Mouse (Mus musculus) liver, embryonic 15.5 days (tissue): ENCODE measurements around the gene Aig1. TPM values are rescaled to one million over a fixed set of nuclear protein-coding genes. Genes with fewer than 3 reads are reported as not detected.

ENCODE experiments used
- ATAC-seq: fragments of 200-750 bp; cut with Nextera tagmentation; 2 replicates; pipeline ENCODE4 v1.8.0; 2017; ENCODE audit warnings: moderate number of reproducible peaks, mild to moderate bottlenecking, moderate library complexity; ENCODE audit not compliant: insufficient read depth
- H3K27ac ChIP-seq: fragments of 300-500 bp; sonication (generic); replicated peaks from 2 replicates; pipeline ENCODE4 v1.5.1; 2015; ENCODE audit warnings: mild to moderate bottlenecking, inconsistent platforms
- H3K27me3 ChIP-seq: fragments of 300-500 bp; sonication (generic); 2 replicates; pipeline ENCODE4 v1.6.1; 2015; ENCODE audit warnings: mild to moderate bottlenecking, inconsistent platforms
- H3K36me3 ChIP-seq: fragments of 300-500 bp; sonication (generic); replicated peaks from 2 replicates; pipeline ENCODE4 v1.6.1; 2015; ENCODE audit warnings: moderate library complexity, mild to moderate bottlenecking, inconsistent platforms
- H3K4me1 ChIP-seq: fragments of 300-500 bp; sonication (generic); replicated peaks from 2 replicates; pipeline ENCODE4 v1.6.1; 2015; ENCODE audit warnings: inconsistent platforms
- H3K4me2 ChIP-seq: fragments of 300-500 bp; sonication (generic); 2 replicates; pipeline ENCODE4 v1.6.1; 2015; ENCODE audit warnings: moderate library complexity, mild to moderate bottlenecking, inconsistent platforms
- H3K4me3 ChIP-seq: fragments of 300-500 bp; sonication (generic); replicated peaks from 2 replicates; pipeline ENCODE4 v1.5.1; 2015; ENCODE audit warnings: mild to moderate bottlenecking, inconsistent platforms
- H3K9ac ChIP-seq: fragments of 300-500 bp; sonication (generic); 2 replicates; pipeline ENCODE4 v1.6.1; 2015; ENCODE audit warnings: moderate library complexity, mild to moderate bottlenecking, inconsistent platforms
- H3K9me3 ChIP-seq: fragments of 300-500 bp; sonication (generic); replicated peaks from 2 replicates; pipeline ENCODE4 v1.6.1; 2016; ENCODE audit warnings: inconsistent platforms
- WGBS: fragments of 180-500 bp; shearing (Covaris S2); methylation state at CpG from one replicate; pipeline ENCODE4 v1.1.7; 2015; ENCODE audit warnings: mixed read lengths; ENCODE audit not compliant: insufficient replicate concordance; 5-methylcytosine and 5-hydroxymethylcytosine counted together
- polyA plus RNA-seq: library from polyadenylated mRNA; unstranded; fragments of >200 nt; fragmentation: Nextera tagmentation; extraction: Ambion mirVana; gene quantifications from 2 replicates; pipeline ENCODE4 v1.2.1, GENCODE M21; 2015

Aig1 gene
- polyA plus RNA-seq, 1 experiment from 2014 or later, result 14.5 TPM

DNA sequence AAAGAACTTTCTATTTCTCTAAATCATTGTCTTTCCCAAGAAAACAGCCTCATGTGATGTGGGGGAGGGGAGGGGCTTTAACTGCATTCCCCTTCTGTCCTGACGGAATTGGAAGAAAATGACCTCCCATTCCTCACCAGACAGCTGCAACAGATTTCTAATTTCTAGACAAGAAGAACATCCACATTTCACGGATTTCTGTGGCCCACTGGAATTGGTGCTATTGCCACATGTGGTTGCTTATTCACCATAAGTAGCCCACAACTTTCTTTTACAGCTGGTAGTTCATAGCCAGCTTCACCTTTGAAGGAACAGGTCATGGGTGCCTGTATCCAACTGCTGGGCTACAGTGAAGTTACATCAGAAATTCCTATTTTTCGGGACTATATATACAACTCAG lies 93.9 kb downstream of the Aig1 start:
- Histone ChIP-seq H3K4me3 (no peak overlapping the region), H3K9me3 (no peaks in the 10 kb centered on the region), H3K27me3 (no peaks in the 10 kb centered on the region), H3K4me1 (no peaks in the 10 kb centered on the region), H3K27ac (no peak overlapping the region), H3K36me3 (no peaks in the 10 kb centered on the region), H3K4me2 (no peak overlapping the region), H3K9ac (no peak overlapping the region)
- 63% methylated on average over 3 of the region's 3 CpGs for WGBS
- ATAC-seq, result no peak

DNA sequence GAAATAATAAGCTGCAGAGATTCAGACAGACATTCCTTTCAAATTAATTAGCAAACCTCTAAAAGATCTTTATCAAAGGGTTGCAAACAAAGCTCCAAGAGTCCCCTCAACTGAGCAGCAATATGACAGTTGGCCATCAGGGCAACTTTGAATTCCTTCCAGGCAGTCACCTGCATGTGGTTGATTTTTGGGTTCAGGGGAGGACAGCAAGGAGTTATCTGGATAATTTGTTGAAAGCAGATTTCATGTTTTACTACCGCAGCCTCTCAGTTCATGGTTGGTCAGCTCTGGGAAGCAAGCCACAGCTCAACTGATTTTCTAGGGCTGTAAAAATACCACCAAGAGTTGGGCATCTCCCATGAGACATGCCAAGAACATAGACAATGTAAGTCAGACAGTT lies 98.1 kb downstream of the Aig1 start:
- 76% methylated on average over 1 of the region's 1 CpGs for WGBS
- no peaks in the 10 kb centered on the region for H3K36me3 ChIP-seq
- no peak overlapping the region for H3K9ac ChIP-seq
- no peaks in the 10 kb centered on the region for H3K4me1 ChIP-seq
- H3K4me3 ChIP-seq, result no peak overlapping the region
- no peaks in the 10 kb centered on the region for H3K9me3 ChIP-seq
- no peak overlapping the region for H3K4me2 ChIP-seq
- no peak for ATAC-seq
- H3K27ac ChIP-seq, result no peak overlapping the region
- no peaks in the 10 kb centered on the region for H3K27me3 ChIP-seq

DNA sequence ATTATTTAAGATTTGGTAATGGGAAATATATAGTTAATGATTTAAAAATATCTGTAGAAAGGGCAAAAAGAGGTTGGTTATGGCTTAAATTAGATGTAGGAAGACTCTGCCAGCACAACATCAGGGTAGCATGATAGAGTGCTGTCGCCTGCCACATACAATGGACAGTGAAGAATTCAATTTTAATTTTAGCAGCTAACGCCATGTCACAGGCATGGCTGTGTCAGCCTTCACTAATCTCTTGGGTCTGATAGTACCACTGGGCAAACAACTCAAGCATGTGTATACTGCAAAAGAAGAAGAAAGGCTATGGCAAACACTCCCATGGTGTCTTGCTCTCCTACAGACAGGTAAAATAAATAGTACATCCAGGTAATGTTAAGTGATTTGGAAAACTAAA lies 99.0 kb downstream of the Aig1 start:
- Histone ChIP-seq H3K36me3 (no peaks in the 10 kb centered on the region), H3K27me3 (no peaks in the 10 kb centered on the region), H3K4me3 (no peak overlapping the region), H3K9me3 (no peaks in the 10 kb centered on the region), H3K9ac (no peak overlapping the region), H3K27ac (no peak overlapping the region), H3K4me1 (no peaks in the 10 kb centered on the region), H3K4me2 (no peak overlapping the region)
- WGBS, result 72% methylated on average over 2 of the region's 2 CpGs
- ATAC-seq, result no peak

DNA sequence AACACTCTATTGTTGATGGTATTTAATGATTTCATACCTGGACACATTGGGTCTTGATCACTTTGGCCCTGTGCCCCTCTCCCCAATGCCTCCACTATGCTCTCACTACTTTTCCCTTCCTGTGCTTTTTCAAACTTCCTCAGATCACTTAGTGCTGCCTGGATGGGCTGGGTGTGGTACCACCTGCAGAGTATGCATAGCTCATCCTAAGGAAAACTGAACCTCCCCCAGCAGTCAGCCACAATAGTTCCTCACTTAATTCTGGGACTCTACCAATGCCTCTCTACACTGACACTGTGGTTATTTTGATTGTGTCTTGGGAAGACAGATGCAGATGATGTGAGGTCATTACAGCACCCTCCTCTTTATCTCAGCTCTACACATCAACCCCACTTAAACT lies 99.9 kb downstream of the Aig1 start:
- no peaks in the 10 kb centered on the region for H3K4me1 ChIP-seq
- no peaks in the 10 kb centered on the region for H3K36me3 ChIP-seq
- H3K4me2 ChIP-seq, result no peak overlapping the region
- no peaks in the 10 kb centered on the region for H3K9me3 ChIP-seq
- no peak overlapping the region for H3K4me3 ChIP-seq
- H3K27ac ChIP-seq, result no peak overlapping the region
- H3K27me3 ChIP-seq, result no peaks in the 10 kb centered on the region
- no peak for ATAC-seq
- H3K9ac ChIP-seq, result no peak overlapping the region

DNA sequence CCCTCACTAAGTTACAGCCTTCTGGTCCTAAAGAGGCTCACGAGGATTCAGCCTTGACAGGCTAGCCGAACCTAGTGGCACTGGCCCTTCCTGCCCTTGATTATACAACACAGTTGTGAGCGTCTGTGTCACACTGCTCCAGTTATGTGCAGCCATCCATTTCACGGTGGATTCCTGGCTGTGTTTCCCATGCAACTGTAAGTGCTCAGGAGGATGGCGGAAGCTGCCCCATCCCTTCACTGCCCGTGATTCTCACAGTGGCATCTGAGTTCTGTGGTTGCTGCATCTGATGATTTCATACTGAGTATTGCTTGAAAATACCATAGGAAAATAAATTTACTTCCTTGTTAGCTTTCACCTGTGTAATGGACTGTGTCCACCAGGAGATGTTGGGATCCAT lies 101.7 kb downstream of the Aig1 start:
- no peak overlapping the region for H3K4me3 ChIP-seq
- no peak overlapping the region for H3K27ac ChIP-seq
- H3K36me3 ChIP-seq, result no peaks in the 10 kb centered on the region
- H3K9ac ChIP-seq, result no peak overlapping the region
- no peaks in the 10 kb centered on the region for H3K27me3 ChIP-seq
- no peaks in the 10 kb centered on the region for H3K9me3 ChIP-seq
- ATAC-seq, result no peak
- H3K4me2 ChIP-seq, result no peak overlapping the region
- 79% methylated on average over 6 of the region's 6 CpGs for WGBS
- no peaks in the 10 kb centered on the region for H3K4me1 ChIP-seq

DNA sequence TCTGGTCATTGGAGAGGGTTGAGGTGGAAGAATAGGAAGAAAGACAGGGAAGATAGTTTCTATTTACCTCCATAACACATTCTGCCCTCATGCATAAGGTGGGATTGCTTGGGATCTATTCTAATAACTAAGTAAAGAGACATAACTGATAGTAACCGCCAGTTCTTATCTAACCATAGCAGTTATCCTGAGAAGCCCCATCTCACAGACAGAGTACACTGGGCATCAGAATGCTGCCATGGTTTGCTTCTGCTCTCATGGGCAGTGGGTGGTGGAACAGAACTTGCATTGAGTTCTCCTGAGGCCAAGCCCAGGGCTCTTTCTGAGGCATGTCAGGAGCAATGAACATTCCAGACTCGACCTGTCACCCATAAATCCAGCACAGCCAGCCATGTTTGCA lies 105.6 kb downstream of the Aig1 start:
- Histone ChIP-seq H3K36me3 (no peaks in the 10 kb centered on the region), H3K27ac (no peak overlapping the region), H3K9ac (no peak overlapping the region), H3K4me2 (no peak overlapping the region), H3K9me3 (no peaks in the 10 kb centered on the region), H3K27me3 (no peaks in the 10 kb centered on the region), H3K4me1 (no peaks in the 10 kb centered on the region), H3K4me3 (no peak overlapping the region)
- peak; percentile 34; the same call in 1 of the 2 replicates for ATAC-seq
- WGBS, result 36% methylated on average over 2 of the region's 2 CpGs

DNA sequence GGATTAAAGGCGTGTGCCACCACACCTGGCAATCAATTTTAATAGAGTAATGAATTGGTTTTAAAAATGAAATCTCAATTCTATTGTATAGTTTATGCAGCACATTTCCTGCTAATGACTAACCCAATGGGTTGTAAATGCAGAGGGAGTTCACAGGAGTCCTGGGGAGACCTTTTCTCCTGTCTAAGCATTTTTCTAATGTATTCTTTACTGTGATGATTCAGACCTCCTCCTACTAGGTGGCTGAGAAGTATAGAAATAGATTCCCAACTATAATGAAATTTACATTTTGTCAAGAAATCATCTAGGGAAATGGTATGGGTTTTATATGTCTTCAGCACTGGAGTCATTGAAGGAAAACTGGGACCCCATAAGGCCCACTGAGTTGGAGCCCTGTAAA lies 114.1 kb downstream of the Aig1 start:
- H3K4me1 ChIP-seq, result no peaks in the 10 kb centered on the region
- no peak overlapping the region for H3K4me3 ChIP-seq
- no peaks in the 10 kb centered on the region for H3K36me3 ChIP-seq
- no peak overlapping the region for H3K4me2 ChIP-seq
- no peaks in the 10 kb centered on the region for H3K9me3 ChIP-seq
- H3K27me3 ChIP-seq, result no peaks in the 10 kb centered on the region
- no peak for ATAC-seq
- WGBS, result 74% methylated on average over 1 of the region's 1 CpGs
- H3K27ac ChIP-seq, result no peak overlapping the region
- H3K9ac ChIP-seq, result no peak overlapping the region

DNA sequence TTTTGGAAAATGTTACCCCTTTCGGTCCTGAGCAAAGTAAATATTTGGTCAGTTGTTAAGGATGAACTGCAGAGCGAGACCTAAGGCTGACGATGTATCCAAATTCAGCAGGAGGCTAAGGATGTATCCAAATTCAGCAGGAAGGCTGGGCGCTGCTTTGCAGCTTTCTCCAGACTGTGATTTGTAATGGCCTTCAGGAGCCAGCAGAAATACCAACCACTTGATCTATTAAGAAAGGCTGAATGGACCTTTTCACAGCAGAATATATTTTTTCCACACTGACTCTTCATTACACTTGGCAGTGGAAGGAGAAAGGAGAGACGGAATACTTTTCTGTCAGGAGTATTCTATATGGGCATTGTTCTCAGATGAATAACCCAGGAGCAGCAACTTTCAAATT lies 115.0 kb downstream of the Aig1 start:
- no peaks in the 10 kb centered on the region for H3K4me1 ChIP-seq
- H3K4me3 ChIP-seq, result no peak overlapping the region
- no peak overlapping the region for H3K4me2 ChIP-seq
- WGBS, result 65% methylated on average over 5 of the region's 5 CpGs
- H3K9ac ChIP-seq, result no peak overlapping the region
- no peak for ATAC-seq
- H3K27me3 ChIP-seq, result no peaks in the 10 kb centered on the region
- no peaks in the 10 kb centered on the region for H3K9me3 ChIP-seq
- no peaks in the 10 kb centered on the region for H3K36me3 ChIP-seq
- H3K27ac ChIP-seq, result no peak overlapping the region

DNA sequence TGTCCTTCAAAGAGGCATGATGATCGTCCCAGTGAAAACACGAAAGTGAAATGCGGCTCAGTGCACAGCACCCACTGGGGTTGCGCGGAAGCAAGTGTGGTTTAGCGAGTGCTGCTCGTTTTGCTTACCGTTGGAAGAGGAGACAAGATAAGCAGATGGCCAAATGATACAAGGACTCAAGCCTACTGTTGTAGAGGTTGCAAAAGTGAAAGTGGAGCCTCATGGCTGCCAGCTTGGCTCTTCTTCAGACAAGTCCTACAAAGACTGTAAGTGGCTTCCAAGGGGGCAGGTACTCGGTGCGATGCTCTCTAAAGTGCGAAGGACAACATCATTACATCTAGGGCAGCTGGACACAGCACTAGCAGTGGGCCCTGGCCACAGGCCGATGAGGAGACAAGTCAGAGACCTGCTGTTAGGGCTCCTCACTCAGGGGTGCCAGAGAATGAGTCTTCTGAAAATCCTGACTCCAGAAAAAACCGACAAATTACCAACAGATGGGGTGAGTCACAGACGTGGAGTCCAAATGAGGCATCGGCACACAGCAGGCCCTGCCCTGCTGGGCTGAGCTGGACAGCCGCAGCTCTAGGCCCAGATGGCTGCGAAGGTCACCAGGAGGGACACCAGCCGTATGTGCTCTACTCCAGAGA lies 129.2 kb downstream of the Aig1 start:
- Histone ChIP-seq H3K4me3 (no peak overlapping the region), H3K9me3 (no peaks in the 10 kb centered on the region), H3K4me1 (no peaks in the 10 kb centered on the region), H3K4me2 (no peak overlapping the region), H3K9ac (no peak overlapping the region), H3K36me3 (no peaks in the 10 kb centered on the region), H3K27ac (no peak overlapping the region), H3K27me3 (no peaks in the 10 kb centered on the region)
- ATAC-seq, result no peak
- 74% methylated on average over 18 of the region's 18 CpGs for WGBS

DNA sequence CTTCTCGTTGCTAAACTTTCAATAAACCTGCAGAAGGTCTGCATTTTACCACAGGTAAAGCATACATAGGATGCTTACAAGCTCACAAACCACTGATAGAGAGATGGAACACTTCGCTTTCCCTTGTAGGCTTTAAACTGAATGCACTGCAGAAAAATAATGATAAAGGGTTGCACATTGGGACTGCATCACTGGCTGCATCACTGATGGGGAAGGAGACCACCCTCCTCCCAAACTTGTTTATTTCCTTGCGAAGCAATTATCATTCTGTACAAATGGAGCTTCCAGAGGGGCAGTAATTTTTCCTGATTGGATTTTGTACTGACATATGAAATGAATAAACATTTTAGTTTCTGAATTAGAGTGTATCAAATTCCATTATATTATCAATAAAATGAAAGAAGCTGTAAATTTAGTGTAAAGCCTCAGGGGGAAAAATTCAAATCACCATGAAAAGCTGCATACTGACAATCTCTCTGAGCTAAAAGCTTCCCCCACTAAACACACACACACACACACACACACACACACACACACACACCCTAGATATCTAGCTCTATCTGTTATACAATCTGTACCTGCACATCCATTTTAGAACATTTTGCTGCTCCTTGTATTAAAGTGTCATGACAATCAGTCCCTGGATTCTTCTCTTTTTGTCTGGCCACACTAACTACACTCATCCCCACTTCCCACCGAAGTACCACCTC lies 138.6 kb downstream of the Aig1 start:
- no peak overlapping the region for H3K9ac ChIP-seq
- WGBS, result 64% methylated on average over 4 of the region's 4 CpGs
- H3K9me3 ChIP-seq, result no peaks in the 10 kb centered on the region
- H3K4me3 ChIP-seq, result no peak overlapping the region
- H3K27ac ChIP-seq, result no peak overlapping the region
- ATAC-seq, result no peak
- no peaks in the 10 kb centered on the region for H3K36me3 ChIP-seq
- H3K4me2 ChIP-seq, result no peak overlapping the region
- H3K4me1 ChIP-seq, result no peaks in the 10 kb centered on the region
- H3K27me3 ChIP-seq, result no peaks in the 10 kb centered on the region

DNA sequence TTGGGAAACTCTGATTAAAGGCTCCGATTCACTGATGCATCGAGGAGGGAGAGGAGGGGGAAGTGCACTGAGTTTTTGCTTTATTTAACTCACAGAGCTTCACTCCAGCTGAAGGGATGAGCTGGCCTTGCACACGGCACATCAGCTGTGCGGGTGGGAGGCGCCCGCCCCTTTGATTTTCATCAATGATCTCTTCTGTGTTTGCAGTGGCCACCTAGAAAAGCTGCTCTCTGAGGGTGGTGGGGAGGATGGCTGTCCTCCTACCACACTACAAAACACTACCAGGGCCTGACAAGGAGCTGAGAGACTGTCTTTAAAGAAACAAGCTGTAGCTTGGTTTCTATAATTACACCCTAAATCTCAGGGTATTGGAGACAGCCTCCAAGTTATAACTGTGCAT lies 141.1 kb downstream of the Aig1 start:
- no peak for ATAC-seq
- Histone ChIP-seq H3K27ac (no peak overlapping the region), H3K27me3 (no peaks in the 10 kb centered on the region), H3K36me3 (no peaks in the 10 kb centered on the region), H3K4me1 (no peaks in the 10 kb centered on the region), H3K9me3 (no peaks in the 10 kb centered on the region), H3K4me2 (no peak overlapping the region), H3K4me3 (no peak overlapping the region), H3K9ac (no peak overlapping the region)
- 67% methylated on average over 6 of the region's 6 CpGs for WGBS

DNA sequence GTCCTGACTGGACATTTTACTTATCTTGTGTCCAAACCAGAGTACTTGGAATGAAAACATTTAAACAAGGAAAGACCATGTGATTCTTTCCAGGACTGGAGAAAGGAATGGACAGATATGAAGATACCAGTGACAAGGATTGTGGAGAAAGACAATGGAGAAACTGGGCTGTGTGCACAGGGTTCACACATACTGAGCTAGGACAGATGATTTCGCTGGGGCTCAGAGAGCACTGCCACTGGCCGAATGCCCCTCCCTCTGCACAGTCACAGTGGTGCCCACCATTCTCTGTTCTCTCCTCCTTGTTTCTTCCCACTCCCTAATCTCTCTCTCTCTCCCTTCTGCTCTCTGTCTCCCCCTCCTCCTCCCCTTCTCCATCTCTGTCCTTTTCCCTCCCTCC lies 142.6 kb downstream of the Aig1 start:
- no peak overlapping the region for H3K4me2 ChIP-seq
- no peak overlapping the region for H3K9ac ChIP-seq
- no peaks in the 10 kb centered on the region for H3K9me3 ChIP-seq
- ATAC-seq, result no peak
- H3K36me3 ChIP-seq, result no peaks in the 10 kb centered on the region
- H3K4me3 ChIP-seq, result no peak overlapping the region
- 66% methylated on average over 2 of the region's 2 CpGs for WGBS
- H3K4me1 ChIP-seq, result no peaks in the 10 kb centered on the region
- H3K27me3 ChIP-seq, result no peaks in the 10 kb centered on the region
- no peak overlapping the region for H3K27ac ChIP-seq
